Mouse (Mus musculus) MEL (cell line): ENCODE results near the gene Lrrc56. TPM values are rescaled to one million over a fixed set of nuclear protein-coding genes. Genes with fewer than 3 reads are reported as not detected.

ENCODE experiments used
- DNase-seq: peaks from one replicate; pipeline ENCODE4 v3.0.0; 2011; ENCODE audit warnings: low read depth, low spot score
- H3K27ac ChIP-seq: 2 replicates; pipeline ENCODE4 v1.5.1; 2012; ENCODE audit warnings: low read depth, mild to moderate bottlenecking, control low read depth, low read length, moderate library complexity; ENCODE audit not compliant: control insufficient read depth
- H3K27me3 ChIP-seq, 2 experiments: fragments of 150-350 bp in 1 of 2; sonication (generic) in 1 of 2; 2 replicates each; pipeline ENCODE4 v1.6.1; 2012; ENCODE audit warnings: low read length in 2 of 2, mild to moderate bottlenecking in 2 of 2, improper control_type of control experiment in 1 of 2, moderate library complexity in 1 of 2; ENCODE audit not compliant: insufficient read depth in 2 of 2, control insufficient read depth in 1 of 2
- H3K36me3 ChIP-seq, 2 experiments: 2 replicates each; pipeline ENCODE4 v1.6.1; 2012 to 2014; ENCODE audit warnings: low read length in 2 of 2, improper control_type of control experiment in 1 of 2, inconsistent platforms in 1 of 2, mild to moderate bottlenecking in 1 of 2; ENCODE audit not compliant: insufficient read depth in 2 of 2, control insufficient read depth in 1 of 2
- H3K4me1 ChIP-seq, 2 experiments: fragments of 150-350 bp in 1 of 2; sonication (generic) in 1 of 2; 2 replicates each; pipeline ENCODE4 v1.6.1; 2012; ENCODE audit warnings: low read length in 2 of 2, improper control_type of control experiment in 1 of 2, mild to moderate bottlenecking in 1 of 2; ENCODE audit not compliant: insufficient read depth in 2 of 2, control insufficient read depth in 1 of 2
- H3K4me3 ChIP-seq, 2 experiments: fragments of 150-350 bp in 1 of 2; sonication (generic) in 1 of 2; 2 replicates each; pipeline ENCODE4 v1.5.1; 2012; ENCODE audit warnings: low read depth in 2 of 2, low read length in 2 of 2, mild to moderate bottlenecking in 2 of 2, moderate library complexity in 2 of 2, control low read depth in 1 of 2, improper control_type of control experiment in 1 of 2; ENCODE audit not compliant: control insufficient read depth in 1 of 2, insufficient read depth in 1 of 2
- H3K79me2 ChIP-seq: 2 replicates; pipeline ENCODE4 v1.6.1; 2012; ENCODE audit warnings: mild to moderate bottlenecking, low read length, moderate library complexity; ENCODE audit not compliant: control insufficient read depth, poor library complexity, insufficient read depth
- H3K9ac ChIP-seq: 2 replicates; pipeline ENCODE4 v1.6.1; 2012; ENCODE audit warnings: low read depth, mild to moderate bottlenecking, control low read depth, low read length, moderate library complexity; ENCODE audit not compliant: control insufficient read depth, poor library complexity, severe bottlenecking
- H3K9me3 ChIP-seq: fragments of 150-350 bp; sonication (generic); replicated peaks from 2 replicates; pipeline ENCODE4 v1.6.1; 2012; ENCODE audit warnings: mild to moderate bottlenecking, low read length, improper control_type of control experiment, moderate library complexity; ENCODE audit not compliant: insufficient read depth
- BHLHE40 ChIP-seq: IDR thresholded peaks from 2 replicates; pipeline ENCODE4 v1.6.1; 2012; ENCODE audit warnings: low read depth, mild to moderate bottlenecking, inconsistent platforms, low read length, improper control_type of control experiment, borderline replicate concordance
- CHD1 ChIP-seq: IDR thresholded peaks from 2 replicates; pipeline ENCODE4 v1.6.1; 2012; ENCODE audit warnings: low read depth, mild to moderate bottlenecking, inconsistent platforms, low read length, improper control_type of control experiment
- CHD2 ChIP-seq: IDR thresholded peaks from 2 replicates; pipeline ENCODE4 v1.6.1; 2011; ENCODE audit warnings: low read length, improper control_type of control experiment
- CTCF ChIP-seq, 3 experiments: IDR thresholded peaks in 2 of 3; conservative IDR thresholded peaks in 1 of 3; 2 replicates each; pipeline ENCODE4 v1.5.1; 2011 to 2012; ENCODE audit warnings: low read length in 3 of 3, low read depth in 2 of 3, mild to moderate bottlenecking in 2 of 3, improper control_type of control experiment in 1 of 3, inconsistent platforms in 1 of 3, mixed read lengths in 1 of 3, moderate library complexity in 1 of 3; ENCODE audit not compliant: control insufficient read depth in 1 of 3, insufficient read depth in 1 of 3, poor library complexity in 1 of 3, severe bottlenecking in 1 of 3
- E2F4 ChIP-seq: IDR thresholded peaks from 2 replicates; pipeline ENCODE4 v1.6.1; 2011; ENCODE audit warnings: low read depth, low read length, improper control_type of control experiment, borderline replicate concordance
- ETS1 ChIP-seq: IDR thresholded peaks from 2 replicates; pipeline ENCODE4 v1.6.1; 2012; ENCODE audit warnings: low read depth, mild to moderate bottlenecking, inconsistent platforms, low read length, improper control_type of control experiment, moderate library complexity
- GABPA ChIP-seq: IDR thresholded peaks from 2 replicates; pipeline ENCODE4 v1.6.1; 2012; ENCODE audit warnings: low read depth, mild to moderate bottlenecking, inconsistent platforms, low read length, improper control_type of control experiment, moderate library complexity
- KAT2A ChIP-seq: conservative IDR thresholded peaks from 2 replicates; pipeline ENCODE4 v1.6.1; 2012; ENCODE audit warnings: low read depth, low read length, improper control_type of control experiment, inconsistent platforms
- MAX ChIP-seq: IDR thresholded peaks from 2 replicates; pipeline ENCODE4 v1.6.1; 2011; ENCODE audit warnings: low read length, improper control_type of control experiment
- MEF2A ChIP-seq: IDR thresholded peaks from 2 replicates; pipeline ENCODE4 v1.6.1; 2014; ENCODE audit warnings: low read depth, mild to moderate bottlenecking, inconsistent platforms, low read length, improper control_type of control experiment; ENCODE audit not compliant: poor library complexity, insufficient replicate concordance, severe bottlenecking; ENCODE audit errors: extremely low read depth
- MYC ChIP-seq: IDR thresholded peaks from 2 replicates; pipeline ENCODE4 v1.6.1; 2011; ENCODE audit warnings: low read depth, mild to moderate bottlenecking, low read length, improper control_type of control experiment, moderate library complexity
- NELFE ChIP-seq: IDR thresholded peaks from 2 replicates; pipeline ENCODE4 v1.6.1; 2011; ENCODE audit warnings: low read depth, low read length, improper control_type of control experiment
- POLR2AphosphoS2 ChIP-seq: IDR thresholded peaks from 2 replicates; pipeline ENCODE4 v1.6.1; 2011; ENCODE audit warnings: low read length, improper control_type of control experiment
- RCOR1 ChIP-seq: IDR thresholded peaks from 2 replicates; pipeline ENCODE4 v1.6.1; 2012; ENCODE audit warnings: low read depth, mild to moderate bottlenecking, inconsistent platforms, low read length, improper control_type of control experiment
- TBP ChIP-seq: IDR thresholded peaks from 2 replicates; pipeline ENCODE4 v1.8.0; 2011; ENCODE audit warnings: low read depth, low read length, improper control_type of control experiment
- TCF12 ChIP-seq: IDR thresholded peaks from 2 replicates; pipeline ENCODE4 v1.6.1; 2014; ENCODE audit warnings: low read depth, mild to moderate bottlenecking, inconsistent platforms, low read length, improper control_type of control experiment, moderate library complexity
- USF1 ChIP-seq: IDR thresholded peaks from 2 replicates; pipeline ENCODE4 v1.6.1; 2014; ENCODE audit warnings: low read depth, mild to moderate bottlenecking, inconsistent platforms, low read length, improper control_type of control experiment, moderate library complexity
- USF2 ChIP-seq, 2 experiments: IDR thresholded peaks; 2 replicates each; pipeline ENCODE4 v1.6.1; 2011 to 2012; ENCODE audit warnings: improper control_type of control experiment in 2 of 2, low read length in 2 of 2, borderline replicate concordance in 1 of 2, inconsistent platforms in 1 of 2, low read depth in 1 of 2, mild to moderate bottlenecking in 1 of 2; ENCODE audit not compliant: insufficient read depth in 1 of 2
- ZMIZ1 ChIP-seq: IDR thresholded peaks from 2 replicates; pipeline ENCODE4 v1.6.1; 2012; ENCODE audit warnings: low read depth, mild to moderate bottlenecking, inconsistent platforms, low read length, improper control_type of control experiment, moderate library complexity
- ZNF384 ChIP-seq: IDR thresholded peaks from 2 replicates; pipeline ENCODE4 v1.6.1; 2012; ENCODE audit warnings: low read depth, mild to moderate bottlenecking, inconsistent platforms, low read length, improper control_type of control experiment
- polyA plus RNA-seq, 2 experiments: library from polyadenylated mRNA; stranded (reverse) in 1 of 2; unstranded in 1 of 2; fragments of >175 nt in 1 of 2; fragments of >200 nt in 1 of 2; gene quantifications; 2 replicates each; pipeline versions ENCODE4 v1.2.1 to v1.2.4; 2012; ENCODE audit warnings: low replicate concordance in 2 of 2, low read depth in 1 of 2; ENCODE audit not compliant: insufficient read length in 2 of 2, insufficient read depth in 1 of 2, missing spikeins in 1 of 2
- total RNA-seq: library from RNA; depleted of rRNA; stranded (reverse); fragments of 300-350 nt; gene quantifications from 2 replicates; pipeline ENCODE4 v1.2.3, GENCODE M21; 2012

Lrrc56 gene
- total and polyA plus RNA-seq, 3 experiments: 1.6 to 5.5 TPM; not detected in 1

DNA sequence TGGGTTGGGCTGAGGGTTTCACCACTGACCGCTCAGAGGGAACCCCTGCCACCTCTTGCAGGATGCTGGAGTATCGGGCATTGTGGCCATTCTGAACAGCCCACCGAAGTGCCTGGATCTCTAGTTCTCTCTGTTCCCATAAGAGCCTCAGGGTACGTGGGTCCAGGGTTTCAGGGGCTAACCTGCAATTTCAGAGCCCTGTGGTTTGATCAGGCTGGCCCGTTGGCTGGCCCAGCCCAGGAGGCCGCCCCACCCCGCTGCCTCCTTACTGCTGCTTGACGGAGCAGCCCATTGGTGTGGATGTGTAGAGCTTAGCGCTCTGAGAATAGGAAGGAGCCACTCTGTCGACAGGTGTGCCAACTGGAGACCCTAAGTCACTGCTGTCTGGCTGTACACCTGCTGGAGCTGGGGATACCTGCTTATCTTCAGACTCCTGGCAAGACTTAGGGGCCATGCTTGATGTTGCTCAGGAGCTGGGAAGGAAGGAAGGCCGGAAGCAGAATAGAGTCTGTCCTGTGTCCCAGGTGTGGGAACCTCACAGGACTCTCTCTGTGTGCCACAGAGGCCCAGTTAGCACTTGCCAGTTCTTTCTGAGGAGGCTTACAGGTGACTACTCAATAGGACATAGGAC is 19.8 kb downstream of the Lrrc56 start, which contains the start of gene Lmntd2:
Gene Lmntd2 (minus strand): TSS at position 476 of the 631 bp plus-strand sequence.
- H3K4me1 ChIP-seq: peaks cover 0 to 10% of the 10 kb centered on the region in 2 experiments; a peak in 2 of 4 replicates
- no peaks in the 10 kb centered on the region for H3K9me3 ChIP-seq
- H3K9ac ChIP-seq: no peak within 1 kb of the TSS
- no peak for TF ChIP-seq GABPA
- TF ChIP-seq POLR2AphosphoS2: no peak
- no peak for TF ChIP-seq E2F4
- no peak for TF ChIP-seq CTCF (IDR thresholded peaks at IDR 0.05 in 2 of 3, conservative IDR thresholded peaks at IDR 0.05 in 1 of 3; ENCODE audit: control insufficient read depth in 1 of 3, insufficient read depth in 1 of 3, low read depth in 2 of 3, low read length in 3 of 3, poor library complexity in 1 of 3, severe bottlenecking in 1 of 3)
- no peak for TF ChIP-seq RCOR1
- TF ChIP-seq KAT2A: no peak
- no peak for TF ChIP-seq ZNF384
- TF ChIP-seq CHD2: no peak
- no peak for TF ChIP-seq BHLHE40
- TF ChIP-seq TCF12: no peak
- no peak for TF ChIP-seq USF2 (IDR thresholded peaks at IDR 0.05; ENCODE audit: borderline replicate concordance in 1 of 2, insufficient read depth in 1 of 2, low read depth in 1 of 2, low read length in 2 of 2)
- no peak for TF ChIP-seq TBP
- no peak for TF ChIP-seq MYC
- TF ChIP-seq USF1: no peak
- no peak for TF ChIP-seq MAX
- TF ChIP-seq NELFE: no peak
- TF ChIP-seq ZMIZ1: no peak
- TF ChIP-seq MEF2A: no peak
- no peak for TF ChIP-seq ETS1
- H3K79me2 ChIP-seq: no peaks in the 10 kb centered on the region; the same call in 1 of the 2 replicates
- peaks cover 0 to 1% of the 10 kb centered on the region in 2 experiments; a peak in 1 of 4 replicates for H3K27me3 ChIP-seq
- DNase-seq: no peak
- no peak within 1 kb of the TSS for H3K4me3 ChIP-seq
- H3K36me3 ChIP-seq: no peaks in the 10 kb centered on the region; a peak in 1 of 4 replicates
- no peak within 1 kb of the TSS for H3K27ac ChIP-seq

DNA sequence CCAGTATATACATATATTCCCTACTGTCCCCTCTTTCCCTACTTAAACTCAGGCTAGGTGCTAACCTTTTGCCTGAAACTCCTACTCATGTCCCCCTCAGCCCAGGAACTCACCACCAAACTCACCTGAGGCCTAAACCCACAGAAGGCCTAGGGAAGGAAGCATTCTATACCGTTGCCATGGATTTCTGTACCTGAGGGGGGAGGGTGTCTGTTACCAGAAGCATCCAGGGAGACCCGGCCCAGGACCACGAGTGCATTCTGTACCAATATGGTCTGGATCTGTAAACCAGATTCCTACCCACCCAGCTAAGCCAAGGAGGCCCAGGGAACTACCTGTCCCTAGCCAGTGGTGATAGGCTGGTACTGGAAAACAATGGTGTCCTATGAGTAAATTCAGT is 20.4 kb downstream of the Lrrc56 start:
- no peak for TF ChIP-seq CHD1
- no peak for TF ChIP-seq MEF2A

More for the DNA sequence above, 20.4 kb downstream of the Lrrc56 start:
- no peak overlapping the region for H3K9ac ChIP-seq
- H3K4me1 ChIP-seq: peaks cover 0 to 10% of the 10 kb centered on the region in 2 experiments; a peak in 2 of 4 replicates
- H3K36me3 ChIP-seq: no peaks in the 10 kb centered on the region; a peak in 1 of 4 replicates
- no peak overlapping the region for H3K27ac ChIP-seq
- no peaks in the 10 kb centered on the region; the same call in 1 of the 2 replicates for H3K79me2 ChIP-seq
- no peak overlapping the region for H3K4me3 ChIP-seq
- no peak for DNase-seq
- no peaks in the 10 kb centered on the region for H3K9me3 ChIP-seq
- H3K27me3 ChIP-seq: peaks cover 0 to 1% of the 10 kb centered on the region in 2 experiments; a peak in 1 of 4 replicates
